Mouse (Mus musculus) testis, adult 2 months (tissue): Measurements from ENCODE around the gene Dnah17. TPM values are rescaled to one million over a fixed set of nuclear protein-coding genes. Genes with fewer than 3 reads are reported as not detected.

Source experiments
- H3K27ac ChIP-seq: fragments of 200-500 bp; 2 replicates; pipeline ENCODE4 v1.5.1; 2012; ENCODE audit warnings: low read depth, low read length; ENCODE audit not compliant: control insufficient read depth, insufficient read depth
- H3K27me3 ChIP-seq: fragments of 200-500 bp; 2 replicates; pipeline ENCODE4 v1.6.1; 2012; ENCODE audit warnings: mild to moderate bottlenecking, low read length, moderate library complexity; ENCODE audit not compliant: control insufficient read depth, insufficient read depth
- H3K36me3 ChIP-seq: fragments of 200-500 bp; 2 replicates; pipeline ENCODE4 v1.6.1; 2012; ENCODE audit warnings: mild to moderate bottlenecking, low read length; ENCODE audit not compliant: control insufficient read depth, insufficient read depth
- H3K4me1 ChIP-seq: fragments of 200-500 bp; 2 replicates; pipeline ENCODE4 v1.6.1; 2012; ENCODE audit warnings: low read length; ENCODE audit not compliant: control insufficient read depth, insufficient read depth
- H3K4me3 ChIP-seq: fragments of 200-500 bp; 2 replicates; pipeline ENCODE4 v1.5.1; 2012; ENCODE audit warnings: low read depth, mild to moderate bottlenecking, low read length, moderate library complexity, mixed read lengths; ENCODE audit not compliant: control insufficient read depth
- CTCF ChIP-seq: fragments of 200-500 bp; IDR thresholded peaks from 2 replicates; pipeline ENCODE4 v1.5.1; 2012; ENCODE audit warnings: low read depth, mild to moderate bottlenecking, inconsistent platforms, low read length, moderate library complexity; ENCODE audit not compliant: control insufficient read depth, insufficient read depth, insufficient replicate concordance
- POLR2A ChIP-seq: fragments of 200-500 bp; IDR thresholded peaks from 2 replicates; pipeline ENCODE4 v1.6.1; 2012; ENCODE audit warnings: low read depth, mild to moderate bottlenecking, inconsistent platforms, low read length, moderate library complexity; ENCODE audit not compliant: control insufficient read depth
- polyA plus RNA-seq: library from polyadenylated mRNA; depleted of rRNA; stranded (reverse); fragments of >200 nt; gene quantifications from 2 replicates; pipeline ENCODE4 v1.2.3, GENCODE M21; 2012

The Dnah17 gene
- polyA plus RNA-seq, 1 experiment, result 35.8 TPM

DNA sequence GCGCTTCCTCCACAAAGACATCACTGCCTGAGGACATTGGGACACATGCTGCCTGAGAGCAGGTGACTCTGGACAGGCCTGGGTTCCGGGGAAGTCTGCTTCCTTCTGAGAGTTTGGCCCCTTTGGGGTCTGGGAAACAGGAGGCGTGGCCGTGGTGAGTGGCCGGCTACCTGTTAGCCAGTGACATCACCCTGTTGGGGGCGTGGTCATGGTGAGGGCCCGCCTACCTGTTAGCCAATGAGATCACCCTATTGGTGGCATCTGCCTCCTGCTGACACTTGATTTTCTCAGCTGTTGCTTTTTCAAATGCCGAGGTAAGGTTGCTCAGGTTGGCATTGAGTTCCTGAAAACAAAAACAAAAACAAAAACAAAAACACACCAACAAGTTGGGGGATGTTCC lies 80.8 kb downstream of the Dnah17 start:
- no peaks in the 10 kb centered on the region for H3K27me3 ChIP-seq
- H3K27ac ChIP-seq, result no peak overlapping the region
- peaks cover 2% of the 10 kb centered on the region; the same call in 1 of the 2 replicates for H3K36me3 ChIP-seq
- TF ChIP-seq POLR2A (no peak), CTCF (no peak)
- H3K4me3 ChIP-seq, result no peak overlapping the region
- H3K4me1 ChIP-seq, result peaks cover 8% of the 10 kb centered on the region

DNA sequence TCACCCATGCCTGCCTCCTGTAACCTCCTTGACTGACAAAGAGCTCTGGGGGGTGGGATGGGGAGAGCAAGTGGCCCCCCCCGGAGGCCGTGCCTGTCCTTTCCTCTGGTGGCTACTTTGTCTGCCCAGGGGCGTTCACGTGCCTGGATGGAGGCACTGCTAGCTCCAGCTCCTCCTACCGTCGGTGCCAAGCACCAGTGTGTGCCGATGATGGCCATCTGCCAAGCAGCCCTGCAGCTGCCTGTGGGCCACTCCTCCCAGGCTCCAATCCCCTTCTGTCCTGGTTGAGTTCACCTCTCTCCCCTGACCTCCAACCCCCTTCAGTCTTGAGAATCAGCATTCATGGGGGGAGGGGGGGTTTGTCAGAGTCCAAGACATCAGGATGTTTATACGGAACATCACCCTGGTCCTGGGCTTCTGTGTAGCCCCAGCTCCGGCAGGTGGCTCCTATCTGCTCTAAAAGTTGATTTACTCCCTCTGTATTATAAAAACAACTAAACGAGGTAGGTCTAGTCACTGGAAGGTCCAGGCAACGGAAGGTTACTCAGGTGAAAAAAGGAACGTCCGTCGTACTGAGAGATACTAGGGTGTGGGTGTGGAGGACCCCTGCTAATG lies 87.0 kb downstream of the Dnah17 start:
- H3K36me3 ChIP-seq, result no peaks in the 10 kb centered on the region
- H3K27ac ChIP-seq, result no peak overlapping the region
- no peak overlapping the region for H3K4me3 ChIP-seq
- H3K4me1 ChIP-seq, result no peaks in the 10 kb centered on the region
- no peaks in the 10 kb centered on the region for H3K27me3 ChIP-seq
- no peak for TF ChIP-seq POLR2A

DNA sequence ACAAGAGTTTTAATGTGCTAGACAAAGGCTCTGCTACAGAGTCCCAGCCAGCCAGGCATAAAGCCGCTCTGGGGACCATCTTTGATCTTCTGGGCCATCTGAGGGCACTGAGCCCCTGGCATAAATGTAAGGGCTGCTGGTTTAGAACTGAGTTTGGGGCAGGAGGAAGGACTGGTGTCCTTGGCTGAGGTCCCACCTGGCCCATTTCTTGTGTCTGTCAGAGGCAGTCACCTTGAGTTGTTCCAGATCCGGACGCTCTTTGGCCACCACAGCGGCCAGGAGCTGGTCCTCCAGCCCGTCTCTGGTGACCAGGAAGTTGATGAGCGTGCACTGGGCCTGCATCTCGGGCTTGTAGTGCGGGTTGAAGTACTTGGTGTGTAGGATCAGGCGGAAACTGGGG lies 87.6 kb downstream of the Dnah17 start:
- no peak overlapping the region for H3K4me3 ChIP-seq
- no peaks in the 10 kb centered on the region for H3K36me3 ChIP-seq
- no peaks in the 10 kb centered on the region for H3K27me3 ChIP-seq
- TF ChIP-seq CTCF (no peak), POLR2A (no peak)
- no peak overlapping the region for H3K27ac ChIP-seq
- no peaks in the 10 kb centered on the region for H3K4me1 ChIP-seq

DNA sequence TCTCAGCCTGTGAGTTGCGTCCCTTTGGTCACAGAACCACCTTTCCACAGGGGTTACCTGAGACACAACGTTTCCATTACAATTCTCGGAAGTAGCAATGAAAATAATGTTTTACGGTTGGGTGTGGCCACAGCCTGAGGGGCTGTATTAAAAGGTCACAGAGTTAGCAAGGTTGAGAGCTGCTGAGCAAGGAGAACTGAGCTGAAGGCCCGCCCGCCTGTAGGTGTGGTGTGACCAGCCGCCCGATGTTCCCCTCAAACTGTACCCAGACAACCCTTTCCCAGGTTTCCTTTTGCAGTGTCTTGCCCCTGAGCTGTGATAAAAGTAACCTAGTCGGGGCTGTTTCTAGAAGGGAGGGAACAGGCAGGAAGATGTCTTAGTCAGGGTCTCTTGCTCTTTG lies 95.4 kb downstream of the Dnah17 start:
- Histone ChIP-seq H3K27ac (no peak overlapping the region), H3K4me3 (no peak overlapping the region), H3K27me3 (no peaks in the 10 kb centered on the region), H3K4me1 (no peaks in the 10 kb centered on the region), H3K36me3 (no peaks in the 10 kb centered on the region)
- no peak for TF ChIP-seq CTCF

DNA sequence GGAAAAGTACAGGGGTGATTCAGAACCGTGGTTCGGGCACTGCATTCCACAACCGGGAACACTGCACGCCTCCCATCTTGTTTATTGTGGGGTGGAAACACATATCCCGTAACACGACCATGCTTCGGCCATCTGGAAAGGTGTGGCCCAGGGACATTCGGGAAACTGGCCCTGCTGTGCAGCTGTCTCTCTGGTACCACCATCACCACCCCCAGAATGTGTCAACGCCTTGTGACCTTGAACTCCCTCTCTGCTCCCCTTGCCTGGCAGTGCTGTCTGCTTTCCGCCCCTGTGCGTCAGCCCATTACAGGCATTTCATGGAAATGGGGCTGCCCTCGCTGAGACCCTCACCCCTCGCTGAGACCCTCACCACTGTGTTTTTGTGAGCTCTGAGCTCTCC lies 96.0 kb downstream of the Dnah17 start:
- Histone ChIP-seq H3K27ac (no peak overlapping the region), H3K36me3 (no peaks in the 10 kb centered on the region), H3K4me3 (no peak overlapping the region), H3K27me3 (no peaks in the 10 kb centered on the region), H3K4me1 (no peaks in the 10 kb centered on the region)
- no peak for TF ChIP-seq POLR2A

DNA sequence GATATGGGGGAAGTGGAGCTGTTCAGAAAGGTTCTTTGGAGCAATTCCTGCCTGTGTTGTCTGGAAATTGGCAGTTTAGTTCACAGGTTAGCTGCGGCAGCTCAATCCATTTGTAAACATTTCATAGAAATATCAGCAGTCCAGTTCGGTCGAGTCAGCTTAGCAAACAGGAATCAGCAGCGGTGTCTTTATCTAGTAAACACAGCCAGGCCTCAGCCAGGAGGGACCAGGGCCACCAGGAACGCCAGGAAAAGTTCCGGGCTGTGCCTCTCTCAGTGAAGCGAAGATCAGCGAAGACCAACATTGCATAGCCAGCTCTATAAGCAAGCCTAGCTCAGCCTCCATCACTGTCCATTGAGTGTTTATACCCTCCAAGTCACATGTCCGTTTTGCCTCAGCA lies 99.3 kb downstream of the Dnah17 start:
- Histone ChIP-seq H3K36me3 (no peaks in the 10 kb centered on the region), H3K27me3 (no peaks in the 10 kb centered on the region), H3K27ac (no peak overlapping the region), H3K4me1 (no peaks in the 10 kb centered on the region), H3K4me3 (no peak overlapping the region)
- TF ChIP-seq POLR2A, result no peak

DNA sequence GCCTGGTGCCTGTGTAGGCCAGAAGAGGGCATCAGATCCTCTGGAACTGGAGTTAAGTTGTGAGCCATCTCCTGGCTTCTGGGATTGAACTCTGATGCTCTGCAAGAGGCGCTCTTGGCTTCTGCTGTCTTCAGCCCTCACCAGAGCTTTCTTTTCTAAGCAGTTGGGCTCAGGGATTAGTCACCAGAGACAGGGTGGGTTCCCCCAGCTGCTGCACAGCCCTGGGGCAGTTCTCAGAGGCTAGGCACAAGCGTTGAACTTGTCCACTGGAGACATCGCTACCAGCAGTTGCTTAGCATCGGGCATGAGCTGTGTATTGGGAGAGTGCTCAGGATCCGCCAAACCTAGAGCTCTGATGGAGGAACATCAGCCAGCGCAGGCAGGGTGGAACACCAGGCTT lies 101.3 kb downstream of the Dnah17 start:
- H3K4me3 ChIP-seq, result no peak overlapping the region
- TF ChIP-seq CTCF (no peak), POLR2A (no peak)
- H3K4me1 ChIP-seq, result no peaks in the 10 kb centered on the region
- no peaks in the 10 kb centered on the region for H3K36me3 ChIP-seq
- no peaks in the 10 kb centered on the region for H3K27me3 ChIP-seq
- no peak overlapping the region for H3K27ac ChIP-seq

DNA sequence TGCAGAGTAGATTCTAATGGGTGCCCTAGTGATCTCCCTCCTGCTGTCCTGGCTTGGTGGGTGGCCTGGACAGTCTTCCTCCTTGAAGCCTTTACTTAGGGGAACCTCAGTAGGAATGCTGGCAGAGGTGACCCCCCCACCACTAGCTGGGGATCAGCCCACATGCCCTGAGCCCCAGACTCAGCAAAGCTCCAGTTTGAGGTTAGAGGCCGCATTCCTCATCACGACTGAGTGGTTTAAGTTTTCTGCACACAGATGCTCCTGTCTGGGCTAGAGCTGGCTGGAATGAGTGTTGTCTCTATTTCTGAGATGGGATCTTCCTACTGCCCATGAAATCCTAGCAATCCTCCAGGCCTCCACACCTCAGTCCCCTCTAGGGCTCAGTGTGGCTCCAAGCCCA lies 106.3 kb downstream of the Dnah17 start:
- Histone ChIP-seq H3K27ac (no peak overlapping the region), H3K4me3 (no peak overlapping the region), H3K27me3 (no peaks in the 10 kb centered on the region), H3K36me3 (no peaks in the 10 kb centered on the region), H3K4me1 (no peaks in the 10 kb centered on the region)
- TF ChIP-seq POLR2A (no peak), CTCF (no peak)
